Mouse (Mus musculus) MEL (cell line): ENCODE measurements around the gene Exoc3l. TPM values are rescaled to one million over a fixed set of nuclear protein-coding genes. Genes with fewer than 3 reads are reported as not detected.
A peak's percentile ranks its signal among the peaks of the same experiment; 100 is the strongest.

Source experiments
- DNase-seq: peaks from one replicate; pipeline ENCODE4 v3.0.0; 2011; ENCODE audit warnings: low read depth, low spot score
- H3K27ac ChIP-seq: 2 replicates; pipeline ENCODE4 v1.5.1; 2012; ENCODE audit warnings: low read depth, mild to moderate bottlenecking, control low read depth, low read length, moderate library complexity; ENCODE audit not compliant: control insufficient read depth
- H3K27me3 ChIP-seq, 2 experiments: fragments of 150-350 bp in 1 of 2; sonication (generic) in 1 of 2; 2 replicates each; pipeline ENCODE4 v1.6.1; 2012; ENCODE audit warnings: low read length in 2 of 2, mild to moderate bottlenecking in 2 of 2, improper control_type of control experiment in 1 of 2, moderate library complexity in 1 of 2; ENCODE audit not compliant: insufficient read depth in 2 of 2, control insufficient read depth in 1 of 2
- H3K36me3 ChIP-seq, 2 experiments: 2 replicates each; pipeline ENCODE4 v1.6.1; 2012 to 2014; ENCODE audit warnings: low read length in 2 of 2, improper control_type of control experiment in 1 of 2, inconsistent platforms in 1 of 2, mild to moderate bottlenecking in 1 of 2; ENCODE audit not compliant: insufficient read depth in 2 of 2, control insufficient read depth in 1 of 2
- H3K4me1 ChIP-seq, 2 experiments: fragments of 150-350 bp in 1 of 2; sonication (generic) in 1 of 2; 2 replicates each; pipeline ENCODE4 v1.6.1; 2012; ENCODE audit warnings: low read length in 2 of 2, improper control_type of control experiment in 1 of 2, mild to moderate bottlenecking in 1 of 2; ENCODE audit not compliant: insufficient read depth in 2 of 2, control insufficient read depth in 1 of 2
- H3K4me3 ChIP-seq, 2 experiments: fragments of 150-350 bp in 1 of 2; sonication (generic) in 1 of 2; 2 replicates each; pipeline ENCODE4 v1.5.1; 2012; ENCODE audit warnings: low read depth in 2 of 2, low read length in 2 of 2, mild to moderate bottlenecking in 2 of 2, moderate library complexity in 2 of 2, control low read depth in 1 of 2, improper control_type of control experiment in 1 of 2; ENCODE audit not compliant: control insufficient read depth in 1 of 2, insufficient read depth in 1 of 2
- H3K79me2 ChIP-seq: 2 replicates; pipeline ENCODE4 v1.6.1; 2012; ENCODE audit warnings: mild to moderate bottlenecking, low read length, moderate library complexity; ENCODE audit not compliant: control insufficient read depth, poor library complexity, insufficient read depth
- H3K9ac ChIP-seq: 2 replicates; pipeline ENCODE4 v1.6.1; 2012; ENCODE audit warnings: low read depth, mild to moderate bottlenecking, control low read depth, low read length, moderate library complexity; ENCODE audit not compliant: control insufficient read depth, poor library complexity, severe bottlenecking
- H3K9me3 ChIP-seq: fragments of 150-350 bp; sonication (generic); replicated peaks from 2 replicates; pipeline ENCODE4 v1.6.1; 2012; ENCODE audit warnings: mild to moderate bottlenecking, low read length, improper control_type of control experiment, moderate library complexity; ENCODE audit not compliant: insufficient read depth
- BHLHE40 ChIP-seq: IDR thresholded peaks from 2 replicates; pipeline ENCODE4 v1.6.1; 2012; ENCODE audit warnings: low read depth, mild to moderate bottlenecking, inconsistent platforms, low read length, improper control_type of control experiment, borderline replicate concordance
- E2F4 ChIP-seq: IDR thresholded peaks from 2 replicates; pipeline ENCODE4 v1.6.1; 2011; ENCODE audit warnings: low read depth, low read length, improper control_type of control experiment, borderline replicate concordance
- ELF1 ChIP-seq: IDR thresholded peaks from 2 replicates; pipeline ENCODE4 v1.6.1; 2014; ENCODE audit warnings: low read depth, mild to moderate bottlenecking, inconsistent platforms, low read length, improper control_type of control experiment, moderate library complexity
- ETS1 ChIP-seq: IDR thresholded peaks from 2 replicates; pipeline ENCODE4 v1.6.1; 2012; ENCODE audit warnings: low read depth, mild to moderate bottlenecking, inconsistent platforms, low read length, improper control_type of control experiment, moderate library complexity
- GABPA ChIP-seq: IDR thresholded peaks from 2 replicates; pipeline ENCODE4 v1.6.1; 2012; ENCODE audit warnings: low read depth, mild to moderate bottlenecking, inconsistent platforms, low read length, improper control_type of control experiment, moderate library complexity
- HCFC1 ChIP-seq: IDR thresholded peaks from 2 replicates; pipeline ENCODE4 v1.6.1; 2012; ENCODE audit warnings: low read depth, mild to moderate bottlenecking, inconsistent platforms, low read length, improper control_type of control experiment, moderate library complexity
- JUND ChIP-seq: IDR thresholded peaks from 2 replicates; pipeline ENCODE4 v1.6.1; 2011; ENCODE audit warnings: low read depth, mild to moderate bottlenecking, improper control_type of control experiment, low read length
- KAT2A ChIP-seq: conservative IDR thresholded peaks from 2 replicates; pipeline ENCODE4 v1.6.1; 2012; ENCODE audit warnings: low read depth, low read length, improper control_type of control experiment, inconsistent platforms
- MEF2A ChIP-seq: IDR thresholded peaks from 2 replicates; pipeline ENCODE4 v1.6.1; 2014; ENCODE audit warnings: low read depth, mild to moderate bottlenecking, inconsistent platforms, low read length, improper control_type of control experiment; ENCODE audit not compliant: poor library complexity, insufficient replicate concordance, severe bottlenecking; ENCODE audit errors: extremely low read depth
- MYC ChIP-seq: IDR thresholded peaks from 2 replicates; pipeline ENCODE4 v1.6.1; 2011; ENCODE audit warnings: low read depth, mild to moderate bottlenecking, low read length, improper control_type of control experiment, moderate library complexity
- POLR2AphosphoS2 ChIP-seq: IDR thresholded peaks from 2 replicates; pipeline ENCODE4 v1.6.1; 2011; ENCODE audit warnings: low read length, improper control_type of control experiment
- TCF12 ChIP-seq: IDR thresholded peaks from 2 replicates; pipeline ENCODE4 v1.6.1; 2014; ENCODE audit warnings: low read depth, mild to moderate bottlenecking, inconsistent platforms, low read length, improper control_type of control experiment, moderate library complexity
- USF1 ChIP-seq: IDR thresholded peaks from 2 replicates; pipeline ENCODE4 v1.6.1; 2014; ENCODE audit warnings: low read depth, mild to moderate bottlenecking, inconsistent platforms, low read length, improper control_type of control experiment, moderate library complexity
- ZC3H11A ChIP-seq: IDR thresholded peaks from 2 replicates; pipeline ENCODE4 v1.6.1; 2012; ENCODE audit warnings: low read depth, mild to moderate bottlenecking, inconsistent platforms, low read length, improper control_type of control experiment
- ZKSCAN1 ChIP-seq: IDR thresholded peaks from 2 replicates; pipeline ENCODE4 v1.6.1; 2012; ENCODE audit warnings: low read depth, mild to moderate bottlenecking, inconsistent platforms, low read length, improper control_type of control experiment, moderate library complexity
- polyA plus RNA-seq, 2 experiments: library from polyadenylated mRNA; stranded (reverse) in 1 of 2; unstranded in 1 of 2; fragments of >175 nt in 1 of 2; fragments of >200 nt in 1 of 2; gene quantifications; 2 replicates each; pipeline versions ENCODE4 v1.2.1 to v1.2.4; 2012; ENCODE audit warnings: low replicate concordance in 2 of 2, low read depth in 1 of 2; ENCODE audit not compliant: insufficient read length in 2 of 2, insufficient read depth in 1 of 2, missing spikeins in 1 of 2
- total RNA-seq: library from RNA; depleted of rRNA; stranded (reverse); fragments of 300-350 nt; gene quantifications from 2 replicates; pipeline ENCODE4 v1.2.3, GENCODE M21; 2012

The Exoc3l gene
- total and polyA plus RNA-seq, 3 experiments, result 0.69 to 2.0 TPM; not detected in 1

DNA sequence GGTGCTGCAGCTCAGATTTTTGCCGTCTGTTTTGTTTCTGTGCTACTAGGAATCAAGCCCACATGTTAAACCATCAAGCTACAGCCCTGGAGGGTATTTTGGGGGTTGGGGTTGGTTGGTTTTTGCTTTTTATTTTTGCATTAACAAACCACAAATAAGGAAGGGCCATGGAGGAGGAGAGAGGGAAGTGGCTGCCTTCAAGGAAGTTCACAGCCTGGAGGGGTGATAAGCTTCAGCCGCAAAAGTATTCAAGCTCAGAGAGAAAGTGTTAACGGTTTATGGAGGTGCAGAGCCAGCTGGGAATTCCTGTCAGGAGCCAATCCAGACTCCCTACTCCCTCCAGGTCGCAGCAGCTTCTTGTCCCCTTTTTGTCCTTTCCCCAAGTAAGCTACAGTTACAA is 43.1 kb upstream of the Exoc3l start (continued):
- peak; percentile 84 for TF ChIP-seq ETS1
- 0 out of 2 replicates have a peak, but pooled peaks have one; percentile 62 for TF ChIP-seq MYC
- TF ChIP-seq, all 39 proteins: peak for 19

DNA sequence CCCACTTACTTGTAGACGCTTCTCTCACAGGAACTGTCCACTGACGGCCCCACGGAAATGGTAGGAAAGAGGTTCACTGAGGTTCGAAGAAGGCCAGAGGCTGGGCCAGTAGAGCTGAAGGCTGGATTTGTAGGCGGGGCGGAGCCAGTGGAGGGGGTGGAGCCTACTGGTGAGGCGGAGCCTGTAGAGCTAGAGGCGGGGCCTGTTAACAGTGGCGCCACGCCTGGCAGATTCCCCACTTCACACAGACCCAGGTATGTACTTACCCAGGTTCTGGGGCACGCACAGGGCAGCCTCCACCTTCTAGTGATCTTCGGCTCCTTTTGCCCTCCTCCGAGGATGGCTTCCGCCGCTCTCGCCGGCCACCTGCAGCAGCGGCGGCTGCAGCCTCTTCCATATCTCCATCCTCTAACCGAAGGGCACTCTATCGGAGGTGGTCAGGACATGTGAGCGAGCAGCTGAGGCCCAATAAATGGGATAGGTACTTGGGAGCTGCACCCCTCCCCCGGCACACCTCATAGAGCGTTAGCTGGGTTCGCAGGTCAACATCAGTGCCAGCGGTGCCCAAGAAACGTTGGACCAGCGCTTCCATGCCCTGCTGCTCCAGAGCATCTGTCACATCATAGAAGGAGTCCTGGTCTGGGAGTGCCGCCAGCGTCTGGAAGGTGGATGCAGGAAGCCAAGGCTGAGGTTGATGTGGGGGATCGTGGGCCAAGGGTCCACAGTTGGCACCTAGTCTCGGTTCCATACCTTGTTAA is 40.7 kb upstream of the Exoc3l start:
- TF ChIP-seq POLR2AphosphoS2, result peak; percentile 16; the same call in 1 of the 2 replicates
- TF ChIP-seq GABPA, result no peak
- TF ChIP-seq MYC, result no peak
- Histone ChIP-seq H3K4me3 (no peak overlapping the region), H3K27me3 (no peaks in the 10 kb centered on the region), H3K4me1 (peaks cover 15 to 35% of the 10 kb centered on the region in 2 experiments; a peak in 3 of 4 replicates), H3K9me3 (no peaks in the 10 kb centered on the region), H3K36me3 (peaks cover 0 to 27% of the 10 kb centered on the region in 2 experiments; a peak in 2 of 4 replicates), H3K27ac (no peak overlapping the region), H3K79me2 (no peaks in the 10 kb centered on the region), H3K9ac (no peak overlapping the region)
- peak; percentile 12 for DNase-seq

DNA sequence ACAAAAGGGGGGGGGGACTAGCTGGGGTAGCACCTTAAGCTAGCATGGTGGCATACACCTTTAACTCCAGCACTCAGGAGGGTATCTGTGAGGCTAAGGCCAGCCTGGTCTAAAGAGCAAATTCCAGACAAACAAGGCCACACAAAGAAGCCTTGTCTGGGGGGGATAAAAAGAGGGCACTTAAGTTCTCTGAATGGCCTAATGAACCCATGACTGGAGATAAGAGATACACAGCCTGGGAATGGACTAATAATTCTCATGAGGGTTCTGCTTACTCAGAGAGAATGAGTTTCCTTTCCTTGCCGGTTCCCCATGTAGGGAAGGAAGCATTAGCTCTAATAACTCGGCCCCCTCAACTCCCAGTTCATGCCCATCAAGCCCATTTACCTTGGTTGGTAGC is 36.6 kb upstream of the Exoc3l start:
- H3K9ac ChIP-seq, result no peak overlapping the region
- peaks cover 0 to 2% of the 10 kb centered on the region in 2 experiments; a peak in 2 of 4 replicates for H3K4me1 ChIP-seq
- TF ChIP-seq ELF1 (no peak), E2F4 (no peak), ZKSCAN1 (no peak), ETS1 (no peak), JUND (no peak), KAT2A (no peak), ZC3H11A (no peak), TCF12 (no peak), HCFC1 (no peak), POLR2AphosphoS2 (no peak), BHLHE40 (no peak), MEF2A (no peak), USF1 (no peak)
- H3K4me3 ChIP-seq, result no peak overlapping the region
- H3K27ac ChIP-seq, result no peak overlapping the region
- H3K9me3 ChIP-seq, result no peaks in the 10 kb centered on the region
- peaks cover 1 to 9% of the 10 kb centered on the region in 2 experiments for H3K36me3 ChIP-seq
- DNase-seq, result no peak
- peaks cover under 1% of the 10 kb centered on the region for H3K79me2 ChIP-seq
- no peaks in the 10 kb centered on the region for H3K27me3 ChIP-seq
